Mouse (Mus musculus): ENCODE measurements around the gene Galnt2. TPM values are rescaled to one million over a fixed set of nuclear protein-coding genes. Genes with fewer than 3 reads are reported as not detected.

Galnt2 gene
- polyA plus RNA-seq, 1 experiment from 2014 or later: 86.2 TPM

- H3K27ac ChIP-seq (replicated peaks): no peak overlapping the region
- no peaks in the 10 kb centered on the region for H3K27me3 ChIP-seq
- H3K36me3 ChIP-seq: no peaks in the 10 kb centered on the region
- no peak overlapping the region for H3K4me2 ChIP-seq (replicated peaks)
- WGBS: 85% methylated on average over 11 of the region's 11 CpGs
- no peaks in the 10 kb centered on the region for H3K4me1 ChIP-seq
- ATAC-seq (ENCODE audit: low FRiP score, low read depth): no peak
- no peaks in the 10 kb centered on the region for H3K9me3 ChIP-seq
- no peak overlapping the region for H3K9ac ChIP-seq (replicated peaks)
- no peak overlapping the region for H3K4me3 ChIP-seq
Observed at GRCm38 (mm10) chr8:124389495-124389894, 158.3 kb downstream of the Galnt2 start.

GRCm38 (mm10) chr8:124391191-124391590 lies 160.0 kb downstream of the Galnt2 start:
- Histone ChIP-seq H3K4me3 (no peak overlapping the region), H3K9ac (replicated peaks) (no peak overlapping the region), H3K36me3 (no peaks in the 10 kb centered on the region), H3K4me1 (no peaks in the 10 kb centered on the region), H3K9me3 (no peaks in the 10 kb centered on the region), H3K27ac (replicated peaks) (no peak overlapping the region), H3K4me2 (replicated peaks) (no peak overlapping the region), H3K27me3 (no peaks in the 10 kb centered on the region)
- no peak for ATAC-seq (ENCODE audit: low FRiP score, low read depth)
- 82% methylated on average over 7 of the region's 7 CpGs for WGBS

GRCm38 (mm10) chr8:124392271-124393012 lies 161.3 kb downstream of the Galnt2 start:
- Histone ChIP-seq H3K4me1 (no peaks in the 10 kb centered on the region), H3K36me3 (no peaks in the 10 kb centered on the region), H3K4me3 (no peak overlapping the region), H3K27me3 (no peaks in the 10 kb centered on the region), H3K9ac (replicated peaks) (no peak overlapping the region), H3K27ac (replicated peaks) (no peak overlapping the region), H3K4me2 (replicated peaks) (no peak overlapping the region), H3K9me3 (no peaks in the 10 kb centered on the region)
- ATAC-seq (ENCODE audit: low FRiP score, low read depth): no peak
- WGBS: 61% methylated on average over 10 of the region's 10 CpGs

GRCm38 (mm10) chr8:124393013-124393412 lies 161.8 kb downstream of the Galnt2 start:
- WGBS: 79% methylated on average over 5 of the region's 5 CpGs
- Histone ChIP-seq H3K4me3 (no peak overlapping the region), H3K9me3 (no peaks in the 10 kb centered on the region), H3K4me2 (replicated peaks) (no peak overlapping the region), H3K27ac (replicated peaks) (no peak overlapping the region), H3K4me1 (no peaks in the 10 kb centered on the region), H3K9ac (replicated peaks) (no peak overlapping the region), H3K36me3 (no peaks in the 10 kb centered on the region), H3K27me3 (no peaks in the 10 kb centered on the region)
- ATAC-seq (ENCODE audit: low FRiP score, low read depth): no peak

- WGBS: 86% methylated on average over 4 of the region's 4 CpGs
Observed at GRCm38 (mm10) chr8:124393927-124394326, 162.7 kb downstream of the Galnt2 start.

GRCm38 (mm10) chr8:124394951-124395350 lies 163.8 kb downstream of the Galnt2 start:
- H3K4me3 ChIP-seq: no peak overlapping the region
- H3K4me2 ChIP-seq (replicated peaks): no peak overlapping the region
- H3K9ac ChIP-seq (replicated peaks): no peak overlapping the region
- H3K27me3 ChIP-seq: no peaks in the 10 kb centered on the region
- ATAC-seq (ENCODE audit: low FRiP score, low read depth): no peak
- no peaks in the 10 kb centered on the region for H3K36me3 ChIP-seq
- H3K27ac ChIP-seq (replicated peaks): no peak overlapping the region
- peaks cover 6% of the 10 kb centered on the region; the same call in 1 of the 2 replicates for H3K4me1 ChIP-seq
- WGBS: 91% methylated on average over 7 of the region's 7 CpGs
- no peaks in the 10 kb centered on the region for H3K9me3 ChIP-seq

More at GRCm38 (mm10) chr8:124393927-124394326, 162.7 kb downstream of the Galnt2 start:
- Histone ChIP-seq H3K36me3 (no peaks in the 10 kb centered on the region), H3K4me2 (replicated peaks) (no peak overlapping the region), H3K4me3 (no peak overlapping the region), H3K27me3 (no peaks in the 10 kb centered on the region), H3K9me3 (no peaks in the 10 kb centered on the region), H3K4me1 (no peaks in the 10 kb centered on the region), H3K9ac (replicated peaks) (no peak overlapping the region), H3K27ac (replicated peaks) (no peak overlapping the region)
- no peak for ATAC-seq (ENCODE audit: low FRiP score, low read depth)

Other genes with a start within 250 kb of the Galnt2 start
- gene Abcb10, start 248.3 kb upstream of the Galnt2 start, polyA plus RNA-seq (2016; fragmentation: Nextera tagmentation; extraction: Ambion mirVana): 18.1 and 21.5 TPM in 2 replicates
- gene Taf5l, start 210.0 kb upstream of the Galnt2 start, polyA plus RNA-seq (2016; fragmentation: Nextera tagmentation; extraction: Ambion mirVana): 36.0 and 36.3 TPM in 2 replicates
- 6.1 and 7.0 TPM in 2 replicates for gene Urb2, start 209.9 kb upstream of the Galnt2 start, polyA plus RNA-seq (2016; fragmentation: Nextera tagmentation; extraction: Ambion mirVana)
- gene Pgbd5, start 208.3 kb downstream of the Galnt2 start, polyA plus RNA-seq (2016; fragmentation: Nextera tagmentation; extraction: Ambion mirVana): 3.7 and 4.0 TPM in 2 replicates

All from midbrain, embryonic 12.5 days (tissue).